Mouse (Mus musculus): ENCODE data around the gene Arfgef2. TPM values are rescaled to one million over a fixed set of nuclear protein-coding genes. Genes with fewer than 3 reads are reported as not detected.

The Arfgef2 gene
- total and polyA plus RNA-seq, 2 experiments from 2014 or later = 4.6 to 26.3 TPM

- no peak for ATAC-seq
These were observed 94.4 kb downstream of the Arfgef2 start for GRCm38 (mm10) chr2:166899746-166900145.

GRCm38 (mm10) chr2:166900792-166901505 is 95.6 kb downstream of the Arfgef2 start:
- DNase-seq (ENCODE audit: low spot score) (no peak), ATAC-seq (no peak)
- H3K36me3 ChIP-seq (ENCODE audit: insufficient read depth, low read length) = no peaks in the 10 kb centered on the region; the same call in 1 of the 2 replicates
- no peaks in the 10 kb centered on the region for H3K27me3 ChIP-seq (ENCODE audit: insufficient read depth, low read length)
- H3K9ac ChIP-seq (replicated peaks; ENCODE audit: low read length) = no peak overlapping the region
- H3K9me3 ChIP-seq (ENCODE audit: low read length) = no peaks in the 10 kb centered on the region
- H3K27ac ChIP-seq = no peak overlapping the region
- no peaks in the 10 kb centered on the region for H3K4me1 ChIP-seq (ENCODE audit: insufficient read depth, low read length)
- H3K4me2 ChIP-seq (ENCODE audit: low read depth, low read length) = no peak overlapping the region
- TF ChIP-seq CTCF (IDR thresholded peaks at IDR 0.05; ENCODE audit: low read depth) = no peak
- H3K4me3 ChIP-seq (ENCODE audit: low read length) = no peak overlapping the region
- WGBS = 81% methylated on average over 8 of the region's 8 CpGs

More at GRCm38 (mm10) chr2:166899746-166900145, 94.4 kb downstream of the Arfgef2 start:
- no peak for DNase-seq (ENCODE audit: low spot score)
- no peaks in the 10 kb centered on the region for H3K27me3 ChIP-seq (ENCODE audit: insufficient read depth, low read length)
- WGBS = 70% methylated on average over 3 of the region's 3 CpGs
- H3K4me1 ChIP-seq (ENCODE audit: insufficient read depth, low read length) = no peaks in the 10 kb centered on the region
- no peak overlapping the region for H3K27ac ChIP-seq
- H3K9me3 ChIP-seq (ENCODE audit: low read length) = no peaks in the 10 kb centered on the region
- no peak for TF ChIP-seq CTCF (IDR thresholded peaks at IDR 0.05; ENCODE audit: low read depth)
- H3K36me3 ChIP-seq (ENCODE audit: insufficient read depth, low read length) = peaks cover 3% of the 10 kb centered on the region; the same call in 1 of the 2 replicates
- no peak overlapping the region for H3K4me3 ChIP-seq (ENCODE audit: low read length)
- H3K4me2 ChIP-seq (ENCODE audit: low read depth, low read length) = no peak overlapping the region
- no peak overlapping the region for H3K9ac ChIP-seq (replicated peaks; ENCODE audit: low read length)

GRCm38 (mm10) chr2:166903719-166904282 is 98.4 kb downstream of the Arfgef2 start:
- Histone ChIP-seq H3K4me2 (ENCODE audit: low read depth, low read length) (no peak overlapping the region), H3K9me3 (ENCODE audit: low read length) (no peaks in the 10 kb centered on the region), H3K4me3 (ENCODE audit: low read length) (no peak overlapping the region), H3K9ac (replicated peaks; ENCODE audit: low read length) (no peak overlapping the region), H3K36me3 (ENCODE audit: insufficient read depth, low read length) (no peaks in the 10 kb centered on the region), H3K4me1 (ENCODE audit: insufficient read depth, low read length) (no peaks in the 10 kb centered on the region; the same call in 1 of the 2 replicates), H3K27me3 (ENCODE audit: insufficient read depth, low read length) (no peaks in the 10 kb centered on the region), H3K27ac (no peak overlapping the region)
- DNase-seq (ENCODE audit: low spot score) (no peak), ATAC-seq (no peak)
- 94% methylated on average over 6 of the region's 6 CpGs for WGBS
- peak; percentile 24; the same call in 1 of the 2 replicates for TF ChIP-seq CTCF (IDR thresholded peaks at IDR 0.05; ENCODE audit: low read depth)

GRCm38 (mm10) chr2:166905711-166906522 is 100.5 kb downstream of the Arfgef2 start, which contains the start of gene Cse1l:
Cse1l (plus strand) TSS chr2:166906040.
- Histone ChIP-seq H3K9me3 (ENCODE audit: low read length) (no peaks in the 10 kb centered on the region), H3K27me3 (ENCODE audit: insufficient read depth, low read length) (no peaks in the 10 kb centered on the region), H3K27ac (peak within 1 kb of the TSS; percentile 96), H3K9ac (replicated peaks; ENCODE audit: low read length) (peak within 1 kb of the TSS; percentile 80), H3K4me3 (ENCODE audit: low read length) (peak within 1 kb of the TSS; percentile 78), H3K36me3 (ENCODE audit: insufficient read depth, low read length) (no peaks in the 10 kb centered on the region), H3K4me1 (ENCODE audit: insufficient read depth, low read length) (no peaks in the 10 kb centered on the region; the same call in 1 of the 2 replicates), H3K4me2 (ENCODE audit: low read depth, low read length) (peak within 1 kb of the TSS; percentile 92)
- 1% methylated on average over 78 of the region's 80 CpGs for WGBS
- peak; percentile 14; the same call in 1 of the 2 replicates for TF ChIP-seq CTCF (IDR thresholded peaks at IDR 0.05; ENCODE audit: low read depth)
- peak; percentile 99 for DNase-seq (ENCODE audit: low spot score)
- ATAC-seq = peak; percentile 97

- WGBS = under 1% methylated on average over 28 of the region's 28 CpGs
- peak; percentile 39; the same call in 1 of the 2 replicates for ATAC-seq
These were observed 101.3 kb downstream of the Arfgef2 start for GRCm38 (mm10) chr2:166906523-166907182.

GRCm38 (mm10) chr2:166909729-166910128 is 104.3 kb downstream of the Arfgef2 start:
- H3K4me3 ChIP-seq (ENCODE audit: low read length) = no peak overlapping the region
- no peak for ATAC-seq
- H3K9ac ChIP-seq (replicated peaks; ENCODE audit: low read length) = no peak overlapping the region
- no peak overlapping the region for H3K27ac ChIP-seq
- H3K9me3 ChIP-seq (ENCODE audit: low read length) = no peaks in the 10 kb centered on the region
- WGBS = 96% methylated on average over 3 of the region's 3 CpGs
- H3K27me3 ChIP-seq (ENCODE audit: insufficient read depth, low read length) = no peaks in the 10 kb centered on the region
- H3K36me3 ChIP-seq (ENCODE audit: insufficient read depth, low read length) = no peaks in the 10 kb centered on the region
- DNase-seq (ENCODE audit: low spot score) = no peak
- H3K4me1 ChIP-seq (ENCODE audit: insufficient read depth, low read length) = no peaks in the 10 kb centered on the region; the same call in 1 of the 2 replicates
- no peak overlapping the region for H3K4me2 ChIP-seq (ENCODE audit: low read depth, low read length)
- TF ChIP-seq CTCF (IDR thresholded peaks at IDR 0.05; ENCODE audit: low read depth) = no peak

More at GRCm38 (mm10) chr2:166906523-166907182, 101.3 kb downstream of the Arfgef2 start:
- Histone ChIP-seq H3K27ac (peak overlapping the region; percentile 96), H3K9me3 (ENCODE audit: low read length) (no peaks in the 10 kb centered on the region), H3K4me1 (ENCODE audit: insufficient read depth, low read length) (no peaks in the 10 kb centered on the region; the same call in 1 of the 2 replicates), H3K9ac (replicated peaks; ENCODE audit: low read length) (peak overlapping the region; percentile 80), H3K36me3 (ENCODE audit: insufficient read depth, low read length) (no peaks in the 10 kb centered on the region), H3K4me3 (ENCODE audit: low read length) (peak overlapping the region; percentile 78), H3K27me3 (ENCODE audit: insufficient read depth, low read length) (no peaks in the 10 kb centered on the region), H3K4me2 (ENCODE audit: low read depth, low read length) (peak overlapping the region; percentile 92)
- no peak for TF ChIP-seq CTCF (IDR thresholded peaks at IDR 0.05; ENCODE audit: low read depth)
- DNase-seq (ENCODE audit: low spot score) = peak; percentile 8
